Mouse (Mus musculus) bone marrow, adult 2 months (tissue): ENCODE data around the gene Cytip. TPM values are rescaled to one million over a fixed set of nuclear protein-coding genes. Genes with fewer than 3 reads are reported as not detected.
"Not testable (repeated sequence)": the region's sequence is repeated elsewhere in the genome, so short reads cannot be mapped to it uniquely, and the experiment has no call there.

Experiments used
- H3K27ac ChIP-seq: fragments of 200-500 bp; 2 replicates; pipeline ENCODE4 v1.5.1; 2012; ENCODE audit warnings: low read depth, mild to moderate bottlenecking, control low read depth, inconsistent platforms, low read length; ENCODE audit not compliant: control insufficient read depth, poor library complexity, insufficient read depth
- H3K4me1 ChIP-seq: fragments of 200-500 bp; 2 replicates; pipeline ENCODE4 v1.6.1; 2011; ENCODE audit warnings: low read length; ENCODE audit not compliant: control insufficient read depth, insufficient read depth
- H3K4me3 ChIP-seq: fragments of 200-500 bp; replicated peaks from 2 replicates; pipeline ENCODE3; 2011; ENCODE audit warnings: mild to moderate bottlenecking, low read depth, low read length, control low read depth; ENCODE audit not compliant: control insufficient read depth
- CTCF ChIP-seq: fragments of 200-500 bp; IDR thresholded peaks from 2 replicates; pipeline ENCODE4 v1.5.1; 2011; ENCODE audit warnings: low read length, control low read depth; ENCODE audit not compliant: control insufficient read depth, insufficient read depth
- POLR2A ChIP-seq: fragments of 200-500 bp; IDR thresholded peaks from 2 replicates; pipeline ENCODE4 v1.6.1; 2011; ENCODE audit warnings: low read depth, mild to moderate bottlenecking, control low read depth, low read length, borderline replicate concordance; ENCODE audit not compliant: control insufficient read depth
- WGBS: fragments of 180-500 bp; shearing (Covaris S2); methylation state at CpG from one replicate; pipeline ENCODE4 v1.1.7; 2018; 5-methylcytosine and 5-hydroxymethylcytosine counted together
- polyA plus RNA-seq: library from polyadenylated mRNA; stranded (reverse); fragments of >200 nt; gene quantifications from 2 replicates; pipeline ENCODE4 v1.2.4, GENCODE M21; 2011; ENCODE audit warnings: low replicate concordance; ENCODE audit not compliant: missing spikeins, insufficient read depth, insufficient read length

Cytip gene
- polyA plus RNA-seq, 1 experiment: 17.4 TPM

- Histone ChIP-seq H3K27ac (no peak overlapping the region), H3K4me3 (no peak overlapping the region), H3K4me1 (peaks cover 1% of the 10 kb centered on the region; the same call in 1 of the 2 replicates)
- no peak for TF ChIP-seq CTCF
- no peak for TF ChIP-seq POLR2A
- 38% methylated on average over 5 of the region's 5 CpGs for WGBS
These were observed 65.4 kb downstream of the Cytip start for GRCm38 (mm10) chr2:58129903-58130302.

GRCm38 (mm10) chr2:58111105-58111504 lies 84.2 kb downstream of the Cytip start:
- TF ChIP-seq POLR2A: no peak
- TF ChIP-seq CTCF: no peak
- Histone ChIP-seq H3K4me3 (no peak overlapping the region), H3K27ac (no peak overlapping the region), H3K4me1 (no peaks in the 10 kb centered on the region)
- WGBS: 26% methylated on average over 4 of the region's 4 CpGs

- not testable (repeated sequence) for H3K4me3 ChIP-seq, H3K4me1 ChIP-seq, H3K27ac ChIP-seq
- 89% methylated on average over 16 of the region's 16 CpGs for whole genome bisulfite sequencing
These were observed 87.4 kb downstream of the Cytip start for GRCm38 (mm10) chr2:58107887-58108286.

- Histone ChIP-seq H3K4me1 (no peaks in the 10 kb centered on the region), H3K27ac (no peak overlapping the region), H3K4me3 (no peak overlapping the region)
- no peak for TF ChIP-seq CTCF
- 39% methylated on average over 6 of the region's 6 CpGs for WGBS
These were observed 88.3 kb downstream of the Cytip start for GRCm38 (mm10) chr2:58107046-58107445.

GRCm38 (mm10) chr2:58094818-58095217 lies 100.5 kb downstream of the Cytip start:
- Histone ChIP-seq H3K4me1 (no peaks in the 10 kb centered on the region), H3K27ac (no peak overlapping the region), H3K4me3 (no peak overlapping the region)
- WGBS: 89% methylated on average over 1 of the region's 1 CpGs
- TF ChIP-seq POLR2A (no peak), CTCF (no peak)

- no peaks in the 10 kb centered on the region for H3K4me1 ChIP-seq
- 81% methylated on average over 1 of the region's 1 CpGs for WGBS
- TF ChIP-seq POLR2A: no peak
- H3K4me3 ChIP-seq: no peak overlapping the region
- H3K27ac ChIP-seq: no peak overlapping the region
These were observed 108.9 kb downstream of the Cytip start for GRCm38 (mm10) chr2:58086420-58086819.

GRCm38 (mm10) chr2:58079849-58080248 lies 115.5 kb downstream of the Cytip start:
- 28% methylated on average over 1 of the region's 1 CpGs for WGBS
- H3K4me1 ChIP-seq: no peaks in the 10 kb centered on the region
- no peak overlapping the region for H3K27ac ChIP-seq
- no peak for TF ChIP-seq POLR2A
- no peak for TF ChIP-seq CTCF
- no peak overlapping the region for H3K4me3 ChIP-seq

Other genes with a start within 250 kb of the Cytip start
- gene Galnt5, start 197.6 kb downstream of the Cytip start, polyA plus RNA-seq: not detected in 2 replicates
- gene Ermn, start 142.7 kb downstream of the Cytip start, polyA plus RNA-seq: not detected in 2 replicates
- gene Acvr1c, start 162.4 kb upstream of the Cytip start, polyA plus RNA-seq: 0.22 TPM in 1 of 2 replicates, not detected in the other